Mouse (Mus musculus) ES-E14 (cell line): Measurements from ENCODE around the gene Klre1.

Experiments
- CHD2 ChIP-seq: IDR thresholded peaks from 2 replicates; pipeline ENCODE4 v1.6.1; 2014; ENCODE audit warnings: mild to moderate bottlenecking, low read depth, low read length, inconsistent platforms
- HCFC1 ChIP-seq: IDR thresholded peaks from 2 replicates; pipeline ENCODE4 v1.6.1; 2012; ENCODE audit warnings: low read length, inconsistent platforms, borderline replicate concordance; ENCODE audit not compliant: insufficient read depth
- MAFK ChIP-seq: IDR thresholded peaks from 2 replicates; pipeline ENCODE4 v1.6.1; 2014; ENCODE audit warnings: mild to moderate bottlenecking, low read depth, low read length, inconsistent platforms; ENCODE audit not compliant: insufficient read depth
- ZNF384 ChIP-seq: IDR thresholded peaks from 2 replicates; pipeline ENCODE4 v1.6.1; 2012; ENCODE audit warnings: low read depth, low read length, inconsistent platforms

GRCm38 (mm10) chr6:129557298-129558023, 20.2 kb upstream of the Klre1 start:
- TF ChIP-seq MAFK: no peak
- TF ChIP-seq HCFC1: no peak
- TF ChIP-seq ZNF384: no peak
- TF ChIP-seq CHD2: no peak
